ENCODE assay signal across 1 mouse cellular context in genomic region chr7:27419101-27419500, GRCm38 (mm10).
TF ChIP-seq lines count a peak whose summit lies in the region.

No protein-coding gene starts in this region.

TF ChIP-seq in MEL, 35 proteins besides CTCF, POLR2A, EP300 and RAD21 (continued from another document):
- TF ChIP-seq MYB (IDR thresholded peaks at IDR 0.05; ENCODE audit: low read depth, low read length) = no peak
